Mouse (Mus musculus) thymus, postnatal 14 days (tissue): ENCODE measurements around the gene Pcsk5.

Source experiments
- DNase-seq: peaks from one replicate; pipeline ENCODE4 v3.0.0; 2021

Pcsk5 gene

DNA sequence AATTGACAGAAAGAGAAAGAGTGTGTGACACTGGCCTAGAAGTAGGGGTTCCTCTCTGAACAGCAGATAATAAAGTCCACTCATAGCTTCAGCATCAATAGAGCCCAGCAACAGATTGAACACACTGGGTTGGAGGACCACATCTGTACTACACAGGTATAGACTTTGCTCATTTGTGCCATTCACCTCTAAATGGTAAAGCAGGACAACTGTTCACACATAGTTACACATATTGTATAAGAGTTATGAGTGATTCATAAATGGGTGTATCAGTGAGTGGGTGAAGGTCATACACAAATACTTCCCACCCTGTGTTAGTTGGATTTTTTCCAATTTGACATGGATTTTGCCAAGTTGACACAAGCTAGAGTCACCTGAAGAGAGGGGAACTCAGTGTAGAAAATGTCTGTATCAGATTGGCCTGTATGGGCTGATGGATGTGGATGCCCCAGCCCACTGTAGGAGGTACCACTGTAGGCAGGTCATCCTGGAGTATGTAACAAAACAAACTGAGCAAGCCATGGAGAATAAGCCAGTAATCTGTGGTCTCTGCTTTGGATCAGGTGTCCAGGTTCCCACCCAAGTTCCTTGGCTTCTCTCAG, 104.7 kb downstream of the Pcsk5 start:
- no peak for DNase-seq

GRCm38 (mm10) chr19:17717066-17717465, 120.4 kb downstream of the Pcsk5 start:
- DNase-seq: no peak

GRCm38 (mm10) chr19:17715281-17715955, 122.0 kb downstream of the Pcsk5 start:
- DNase-seq: no peak

- no peak for DNase-seq
These were observed 145.8 kb downstream of the Pcsk5 start for GRCm38 (mm10) chr19:17691626-17692025.

- DNase-seq: no peak
These were observed 159.1 kb downstream of the Pcsk5 start for GRCm38 (mm10) chr19:17678371-17678770.

DNA sequence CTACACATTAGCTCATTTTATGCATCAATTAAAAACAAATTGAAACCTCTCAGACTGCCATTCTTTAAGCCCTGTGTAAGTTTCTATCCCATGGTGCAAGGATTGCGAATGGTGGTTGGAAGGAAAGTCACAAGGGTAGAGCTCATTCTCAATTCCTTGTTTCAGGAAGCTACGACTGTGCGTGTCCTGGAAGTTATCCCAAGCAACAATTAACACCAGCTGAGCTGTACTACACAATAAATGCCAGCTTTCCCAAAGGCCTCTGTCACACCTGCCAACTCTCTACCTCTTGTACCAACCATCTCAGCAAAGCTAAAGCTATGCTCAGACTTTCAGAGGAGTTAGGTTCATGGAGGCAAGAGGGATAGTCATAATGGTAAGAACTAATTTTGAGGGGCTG, 174.8 kb downstream of the Pcsk5 start:
- DNase-seq: no peak

DNA sequence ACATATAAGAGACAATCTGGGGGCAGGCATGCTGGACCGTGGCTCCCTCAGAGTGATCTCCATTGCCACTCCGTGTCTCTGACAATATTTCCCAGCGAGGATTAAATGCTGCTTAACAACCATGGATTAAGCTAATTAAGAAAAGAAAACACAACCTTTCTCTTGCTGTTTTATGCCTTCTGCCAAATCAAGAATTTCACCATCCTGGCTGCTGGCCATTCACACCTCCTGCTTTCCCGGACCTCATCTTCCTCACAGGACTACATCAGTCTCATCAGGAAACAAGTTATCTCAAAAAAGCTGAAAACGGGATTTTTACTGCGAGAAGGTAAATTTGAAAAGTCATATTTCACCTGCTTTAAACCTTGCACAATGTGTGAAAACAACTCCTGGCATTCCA, 175.2 kb downstream of the Pcsk5 start:
- DNase-seq: no peak

- DNase-seq: no peak
These were observed 178.1 kb downstream of the Pcsk5 start for GRCm38 (mm10) chr19:17659321-17659720.

- no peak for DNase-seq
These were observed 186.5 kb downstream of the Pcsk5 start for GRCm38 (mm10) chr19:17650831-17651502.

GRCm38 (mm10) chr19:17649967-17650366, 187.5 kb downstream of the Pcsk5 start:
- no peak for DNase-seq

DNA sequence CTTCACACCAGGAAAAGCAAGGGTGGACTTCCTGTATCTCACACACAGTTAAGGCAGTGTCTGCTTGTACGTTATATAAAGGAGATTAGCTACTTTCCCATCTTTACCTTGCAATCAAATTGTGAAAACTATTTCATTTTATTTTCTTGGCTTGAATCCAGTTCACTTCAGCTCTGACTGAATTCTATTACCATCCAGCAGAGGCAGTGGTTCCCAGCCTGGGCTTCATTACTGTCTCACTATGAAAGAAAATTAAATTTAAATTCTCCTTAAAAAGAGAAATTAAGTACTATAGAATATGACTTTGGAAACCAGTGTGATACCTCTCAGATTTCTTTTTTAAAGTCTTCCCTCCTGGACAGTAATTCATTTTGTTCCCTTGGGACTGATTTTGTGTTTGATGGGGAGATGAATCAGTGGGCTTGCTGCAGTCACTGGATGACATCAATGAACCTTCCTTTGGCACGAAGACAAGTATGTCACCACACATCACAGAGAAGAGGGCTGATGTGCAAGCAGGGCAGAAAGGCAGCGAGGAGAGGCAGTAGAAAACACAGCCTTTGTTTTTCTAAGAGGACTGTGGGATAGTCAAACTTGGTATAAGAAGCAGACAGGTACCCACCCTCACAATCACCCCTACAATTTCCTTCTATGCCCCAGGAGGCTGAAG, 194.2 kb downstream of the Pcsk5 start:
- no peak for DNase-seq

- no peak for DNase-seq
These were observed 201.4 kb downstream of the Pcsk5 start for GRCm38 (mm10) chr19:17635984-17636383.

GRCm38 (mm10) chr19:17615646-17616045, 221.8 kb downstream of the Pcsk5 start:
- DNase-seq: no peak

DNA sequence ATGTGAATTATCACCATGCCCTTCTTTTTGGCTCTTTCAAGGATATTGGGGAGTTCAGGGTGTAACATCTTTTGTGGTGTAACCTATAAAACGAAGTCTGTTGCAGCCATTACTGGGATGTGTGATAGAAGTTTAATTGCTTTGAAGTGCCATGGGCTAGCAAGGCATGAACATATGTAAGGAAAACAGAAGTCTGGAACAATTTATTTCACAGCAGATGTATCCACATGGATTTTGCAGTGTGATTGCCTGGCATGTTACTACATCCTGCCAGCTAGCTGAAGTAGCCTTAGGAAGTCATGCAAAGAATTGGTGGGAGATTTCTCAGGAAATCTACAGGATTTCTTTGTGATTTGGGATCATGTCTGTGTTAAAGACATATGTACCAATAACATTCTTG, 230.9 kb downstream of the Pcsk5 start:
- DNase-seq: no peak

DNA sequence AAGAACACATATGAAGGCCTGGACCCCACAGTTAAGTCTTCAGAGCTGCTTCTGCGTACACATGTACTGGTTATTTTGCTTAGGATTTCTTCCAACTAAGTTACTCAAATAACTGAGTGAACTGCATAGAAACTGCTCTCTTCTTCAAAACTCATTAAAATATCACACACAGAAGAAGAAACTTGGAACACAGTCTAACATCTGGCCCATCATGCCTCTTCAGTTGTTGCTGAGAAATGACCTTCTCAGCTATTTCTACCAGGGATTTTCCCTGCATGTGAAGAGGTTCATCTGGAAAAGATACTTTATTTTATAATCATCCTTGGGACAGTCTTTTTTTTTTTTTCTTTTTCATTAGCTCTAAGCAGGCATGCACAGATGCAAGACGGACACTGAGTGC, 231.3 kb downstream of the Pcsk5 start:
- no peak for DNase-seq

- no peak for DNase-seq
These were observed 234.1 kb downstream of the Pcsk5 start for GRCm38 (mm10) chr19:17603322-17603721.

GRCm38 (mm10) chr19:17600347-17600746, 237.1 kb downstream of the Pcsk5 start:
- no peak for DNase-seq

GRCm38 (mm10) chr19:17592790-17593189, 244.6 kb downstream of the Pcsk5 start:
- no peak for DNase-seq

DNA sequence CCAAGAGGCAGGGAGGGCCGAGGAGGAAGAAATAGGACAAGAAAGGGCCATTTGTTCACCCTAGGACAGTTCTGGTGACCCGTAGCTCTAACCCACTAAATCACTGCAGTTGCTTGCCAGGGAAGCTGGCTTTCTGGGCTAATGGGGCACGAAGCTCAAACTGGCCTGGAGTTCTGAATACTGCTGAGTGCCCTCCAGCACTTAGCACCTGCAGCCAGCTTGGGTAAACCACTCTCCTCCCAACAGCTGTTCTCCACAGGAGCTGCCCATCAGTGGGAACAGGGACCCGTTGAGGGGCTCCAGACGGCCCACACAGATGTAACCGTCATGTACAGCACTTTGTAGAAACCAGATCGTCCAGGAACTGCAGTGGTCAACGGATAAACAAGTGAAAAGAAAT, 246.1 kb downstream of the Pcsk5 start:
- DNase-seq: no peak

DNA sequence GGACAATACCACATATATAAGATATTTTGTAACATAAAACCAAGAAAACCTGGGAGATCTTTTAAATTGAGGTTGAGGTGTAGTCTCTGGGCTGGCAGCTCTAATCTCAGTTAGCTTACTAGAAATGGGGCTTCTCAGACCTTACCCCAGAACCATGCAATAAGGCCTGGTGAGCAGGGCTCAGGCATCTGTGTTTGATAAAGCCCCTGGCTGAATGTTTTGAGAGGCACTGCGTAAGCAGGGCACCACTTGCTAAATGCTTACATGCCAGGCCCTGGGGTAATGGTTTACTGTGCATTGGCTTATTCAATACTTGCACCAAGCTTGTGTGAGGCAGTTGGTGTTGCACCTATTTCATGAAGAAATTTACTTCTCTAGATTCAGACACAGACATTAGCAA, 247.1 kb downstream of the Pcsk5 start:
- no peak for DNase-seq

GRCm38 (mm10) chr19:17577412-17577811, 260.0 kb downstream of the Pcsk5 start:
- no peak for DNase-seq

- no peak for DNase-seq
These were observed 262.9 kb downstream of the Pcsk5 start for GRCm38 (mm10) chr19:17574564-17574963.

- DNase-seq: no peak
These were observed 265.1 kb downstream of the Pcsk5 start for GRCm38 (mm10) chr19:17572315-17572714.

GRCm38 (mm10) chr19:17570936-17571335, 266.5 kb downstream of the Pcsk5 start:
- no peak for DNase-seq
